Mouse (Mus musculus): ENCODE measurements around the gene Sort1. TPM values are rescaled to one million over a fixed set of nuclear protein-coding genes. Genes with fewer than 3 reads are reported as not detected.

Sort1 gene
- polyA plus RNA-seq, 1 experiment = not detected

DNA sequence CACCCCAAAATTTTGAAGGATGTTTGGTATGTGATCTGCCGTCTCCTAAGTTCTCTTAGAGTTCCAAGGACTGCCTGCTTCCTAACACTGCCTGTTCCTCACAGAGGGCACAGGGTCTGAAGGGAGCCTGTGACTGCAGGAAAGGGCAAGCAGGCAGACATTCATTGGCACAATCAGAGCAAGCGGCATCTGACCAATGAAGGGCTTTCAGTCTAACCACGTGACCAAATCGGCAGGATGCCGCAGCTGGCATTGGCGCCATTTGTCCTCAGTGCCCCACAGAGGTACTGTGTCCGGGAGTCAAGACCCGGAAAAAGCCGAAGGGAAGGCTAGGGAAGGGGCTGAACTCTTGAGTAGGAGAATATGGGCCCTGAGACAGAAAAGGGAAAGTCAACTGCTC is 83.3 kb downstream of the Sort1 start:
- 70% methylated on average over 9 of the region's 9 CpGs for WGBS
- Histone ChIP-seq H3K4me1 (ENCODE audit: control insufficient read depth, insufficient read depth, low read length) (peaks cover 13% of the 10 kb centered on the region), H3K27ac (ENCODE audit: insufficient read depth, low read depth, low read length) (no peak overlapping the region), H3K4me3 (ENCODE audit: insufficient read depth, low read depth, low read length) (no peak overlapping the region)
- TF ChIP-seq POLR2A (IDR thresholded peaks at IDR 0.05; ENCODE audit: insufficient read depth, low read depth, low read length) = no peak
- TF ChIP-seq CTCF (IDR thresholded peaks at IDR 0.05; ENCODE audit: insufficient read depth, low read depth, low read length) = no peak

DNA sequence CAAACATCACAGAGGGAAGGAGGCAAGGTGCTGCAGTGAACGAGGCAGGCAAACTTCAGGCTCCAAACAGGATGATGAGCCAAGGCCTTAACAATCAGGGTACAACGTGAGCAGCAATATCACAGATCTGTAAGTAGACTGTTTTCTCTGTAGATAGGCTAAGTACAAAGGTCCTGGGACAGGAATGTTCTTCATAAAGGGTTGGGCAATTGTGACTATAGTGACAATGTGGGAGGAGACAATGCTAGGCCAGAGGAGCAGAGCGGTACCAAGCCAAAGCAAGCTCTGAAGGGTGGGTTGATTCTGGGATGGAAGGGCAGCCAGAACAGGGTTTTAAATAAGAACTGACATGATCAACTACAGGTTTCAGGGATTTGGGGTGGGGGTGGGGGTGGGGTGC is 83.9 kb downstream of the Sort1 start:
- TF ChIP-seq POLR2A (IDR thresholded peaks at IDR 0.05; ENCODE audit: insufficient read depth, low read depth, low read length) (no peak), CTCF (IDR thresholded peaks at IDR 0.05; ENCODE audit: insufficient read depth, low read depth, low read length) (no peak)
- peaks cover 13% of the 10 kb centered on the region for H3K4me1 ChIP-seq (ENCODE audit: control insufficient read depth, insufficient read depth, low read length)
- H3K4me3 ChIP-seq (ENCODE audit: insufficient read depth, low read depth, low read length) = no peak overlapping the region
- H3K27ac ChIP-seq (ENCODE audit: insufficient read depth, low read depth, low read length) = no peak overlapping the region
- 83% methylated on average over 3 of the region's 3 CpGs for WGBS

DNA sequence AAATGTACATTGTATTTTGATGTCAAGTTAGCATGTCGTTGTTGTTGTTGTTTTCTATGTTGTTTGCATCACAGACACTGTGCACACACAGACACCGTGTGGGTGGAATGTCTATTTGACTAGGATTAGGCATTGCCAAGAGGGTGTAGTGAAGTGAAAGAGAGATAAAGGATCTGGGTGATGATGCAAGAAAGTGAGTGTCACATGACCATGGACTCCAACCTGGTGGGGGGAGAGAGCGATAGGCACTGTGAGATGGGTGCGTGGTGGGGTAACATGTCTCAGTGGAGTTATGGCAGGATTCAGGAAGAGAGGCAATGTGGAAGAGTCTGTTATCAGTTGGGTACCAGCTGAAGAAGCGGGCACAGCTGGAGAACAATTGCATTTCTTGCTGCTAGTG is 84.8 kb downstream of the Sort1 start:
- Histone ChIP-seq H3K4me3 (ENCODE audit: insufficient read depth, low read depth, low read length) (no peak overlapping the region), H3K27ac (ENCODE audit: insufficient read depth, low read depth, low read length) (no peak overlapping the region), H3K4me1 (ENCODE audit: control insufficient read depth, insufficient read depth, low read length) (peaks cover 10% of the 10 kb centered on the region)
- 47% methylated on average over 5 of the region's 5 CpGs for WGBS
- TF ChIP-seq CTCF (IDR thresholded peaks at IDR 0.05; ENCODE audit: insufficient read depth, low read depth, low read length) (no peak), POLR2A (IDR thresholded peaks at IDR 0.05; ENCODE audit: insufficient read depth, low read depth, low read length) (no peak)

DNA sequence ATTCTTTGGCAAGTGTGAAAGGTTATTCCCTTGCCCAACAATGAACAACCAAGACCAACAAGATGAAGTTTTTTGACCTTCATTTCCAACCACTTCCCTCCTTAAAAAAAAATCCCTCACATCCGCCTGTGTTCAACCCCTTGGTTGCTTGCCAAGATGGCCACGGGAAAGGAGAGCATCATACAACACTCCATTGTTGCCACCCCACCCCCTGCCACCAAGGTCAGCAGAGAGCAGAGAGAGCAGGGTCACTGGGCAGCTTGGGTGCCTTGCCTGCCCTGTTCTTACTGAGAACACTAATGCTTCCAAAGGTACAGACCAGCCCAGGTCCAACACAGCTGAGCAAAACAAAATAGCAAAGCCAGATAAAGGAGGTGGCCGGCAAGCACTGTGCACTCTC is 88.4 kb downstream of the Sort1 start:
- no peak for TF ChIP-seq POLR2A (IDR thresholded peaks at IDR 0.05; ENCODE audit: insufficient read depth, low read depth, low read length)
- no peak for TF ChIP-seq CTCF (IDR thresholded peaks at IDR 0.05; ENCODE audit: insufficient read depth, low read depth, low read length)
- H3K27ac ChIP-seq (ENCODE audit: insufficient read depth, low read depth, low read length) = no peak overlapping the region
- 41% methylated on average over 3 of the region's 3 CpGs for WGBS
- H3K4me3 ChIP-seq (ENCODE audit: insufficient read depth, low read depth, low read length) = no peak overlapping the region
- peaks cover 1% of the 10 kb centered on the region; the same call in 1 of the 2 replicates for H3K4me1 ChIP-seq (ENCODE audit: control insufficient read depth, insufficient read depth, low read length)

DNA sequence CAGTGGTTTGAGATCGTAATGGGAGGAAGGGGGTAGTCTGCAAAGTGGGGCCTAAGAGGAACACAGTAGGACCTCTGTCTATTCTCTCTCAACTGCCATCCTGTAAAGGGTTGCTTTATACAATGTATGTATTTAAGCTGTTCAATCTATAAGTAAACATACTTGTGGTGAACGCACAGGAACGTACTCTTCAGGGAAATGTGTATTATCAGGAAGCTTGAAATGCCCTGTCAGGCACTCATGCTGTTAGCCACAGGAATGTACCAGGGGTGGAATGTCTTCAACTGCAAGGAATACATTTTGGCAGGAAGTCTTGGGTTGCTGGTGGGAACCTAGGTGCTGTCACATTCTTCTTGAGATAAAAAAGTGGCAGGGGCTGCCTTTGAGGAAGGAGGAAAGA is 88.8 kb downstream of the Sort1 start:
- no peak for TF ChIP-seq CTCF (IDR thresholded peaks at IDR 0.05; ENCODE audit: insufficient read depth, low read depth, low read length)
- no peak for TF ChIP-seq POLR2A (IDR thresholded peaks at IDR 0.05; ENCODE audit: insufficient read depth, low read depth, low read length)
- no peaks in the 10 kb centered on the region for H3K4me1 ChIP-seq (ENCODE audit: control insufficient read depth, insufficient read depth, low read length)
- H3K27ac ChIP-seq (ENCODE audit: insufficient read depth, low read depth, low read length) = no peak overlapping the region
- no peak overlapping the region for H3K4me3 ChIP-seq (ENCODE audit: insufficient read depth, low read depth, low read length)
- 83% methylated on average over 3 of the region's 3 CpGs for WGBS

DNA sequence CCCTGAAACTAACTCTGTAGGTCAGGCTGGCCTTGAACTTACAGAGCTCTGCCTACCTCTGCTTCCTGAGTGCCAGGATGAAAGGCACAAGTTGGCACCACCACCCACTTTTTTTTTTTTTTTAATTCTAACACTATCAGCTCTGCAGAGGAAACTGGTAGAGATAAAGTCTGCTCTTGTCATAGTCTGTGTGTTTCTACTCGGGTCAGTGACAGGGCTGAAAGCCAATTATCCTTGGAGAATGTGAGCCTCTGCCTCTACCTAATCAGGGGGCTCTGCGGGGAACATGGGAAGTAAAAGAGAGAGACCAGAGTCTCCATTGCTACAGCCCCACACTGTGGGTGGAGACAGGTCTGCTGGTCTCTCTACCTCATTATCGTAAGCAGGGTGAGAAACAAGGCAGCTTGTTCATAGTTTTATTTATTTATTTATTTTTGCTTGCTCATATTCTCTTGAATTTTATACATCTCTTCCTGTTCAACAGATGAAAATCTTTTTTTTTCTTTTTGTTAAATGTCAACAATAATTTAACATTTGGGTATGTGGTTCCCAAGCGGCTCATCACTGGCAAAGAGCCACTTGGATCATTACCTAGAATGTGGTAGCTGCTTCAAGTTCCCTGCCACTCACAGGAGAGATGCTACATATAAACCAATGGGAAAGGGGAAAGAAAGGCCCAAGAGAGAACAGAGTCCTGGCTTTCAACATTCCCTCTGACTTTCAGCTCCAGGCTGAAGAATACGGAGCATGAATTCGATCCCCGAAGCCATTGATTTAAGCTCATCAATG is 95.2 kb downstream of the Sort1 start:
- 81% methylated on average over 7 of the region's 7 CpGs for WGBS
- Histone ChIP-seq H3K4me3 (ENCODE audit: insufficient read depth, low read depth, low read length) (no peak overlapping the region), H3K4me1 (ENCODE audit: control insufficient read depth, insufficient read depth, low read length) (peaks cover 4% of the 10 kb centered on the region), H3K27ac (ENCODE audit: insufficient read depth, low read depth, low read length) (no peak overlapping the region)
- TF ChIP-seq POLR2A (IDR thresholded peaks at IDR 0.05; ENCODE audit: insufficient read depth, low read depth, low read length) (no peak), CTCF (IDR thresholded peaks at IDR 0.05; ENCODE audit: insufficient read depth, low read depth, low read length) (no peak)

DNA sequence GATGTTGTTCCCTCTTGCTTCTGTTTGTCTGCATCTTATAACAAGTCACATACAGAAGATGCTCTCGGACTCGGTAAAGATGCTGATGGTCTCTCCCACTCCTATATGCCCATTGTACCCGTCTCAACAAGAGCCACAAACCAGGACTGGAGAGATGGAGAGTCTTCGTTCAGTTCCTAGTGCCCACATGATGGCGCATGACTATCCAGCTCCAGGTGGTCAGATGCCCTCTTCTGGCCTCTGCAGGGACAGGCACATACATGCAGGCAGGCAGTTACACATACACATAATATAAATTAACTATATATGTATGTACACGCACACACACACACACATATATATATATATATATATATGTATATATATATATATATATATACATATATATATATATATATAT is 96.8 kb downstream of the Sort1 start:
- H3K4me3 ChIP-seq (ENCODE audit: insufficient read depth, low read depth, low read length) = no peak overlapping the region
- no peak for TF ChIP-seq POLR2A (IDR thresholded peaks at IDR 0.05; ENCODE audit: insufficient read depth, low read depth, low read length)
- no peak for TF ChIP-seq CTCF (IDR thresholded peaks at IDR 0.05; ENCODE audit: insufficient read depth, low read depth, low read length)
- WGBS = 82% methylated on average over 6 of the region's 6 CpGs
- no peak overlapping the region for H3K27ac ChIP-seq (ENCODE audit: insufficient read depth, low read depth, low read length)
- H3K4me1 ChIP-seq (ENCODE audit: control insufficient read depth, insufficient read depth, low read length) = peaks cover 5% of the 10 kb centered on the region

DNA sequence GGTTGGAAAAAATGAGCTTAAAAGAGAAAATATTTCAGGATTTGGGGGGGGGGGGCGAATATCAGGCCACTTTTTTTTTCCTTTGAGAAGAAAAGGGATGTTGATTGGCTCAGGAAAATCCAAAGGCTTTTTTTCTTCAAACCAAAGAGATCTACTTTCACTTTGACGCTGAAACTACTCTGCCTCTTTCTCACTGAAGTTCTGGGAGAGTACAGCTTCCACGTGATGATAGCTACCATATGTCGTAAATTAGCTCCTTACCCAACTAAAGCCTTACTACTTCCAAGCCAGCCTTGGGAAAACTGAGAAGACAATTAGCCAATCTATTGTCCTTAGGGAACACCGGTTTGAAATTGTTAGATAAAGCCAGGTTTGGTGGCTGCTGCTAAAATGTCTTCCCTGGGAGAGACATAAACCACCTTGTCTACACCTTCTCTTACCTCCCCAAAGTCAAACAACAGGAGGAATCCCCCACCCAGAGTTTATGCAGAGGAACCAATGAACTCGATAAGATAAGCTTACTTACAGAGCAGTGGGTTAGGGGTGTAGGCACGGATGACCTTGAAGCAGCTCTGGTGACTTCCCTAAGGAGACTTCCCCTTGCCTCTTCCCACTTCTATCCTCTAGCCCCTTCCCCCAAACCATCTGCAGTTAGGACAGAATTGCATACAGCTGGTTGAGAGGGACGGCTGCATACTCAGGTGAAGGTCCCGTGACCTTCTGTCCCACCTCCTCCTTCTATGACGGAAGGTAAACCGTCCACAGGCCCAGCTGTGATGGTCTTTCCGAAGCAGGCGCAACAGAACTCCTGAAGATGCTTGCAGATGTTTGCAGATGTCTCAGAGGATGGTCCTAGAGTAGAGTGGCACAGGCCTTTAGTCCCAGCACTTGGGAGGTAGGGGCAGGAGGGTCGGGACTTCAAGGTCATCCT is 98.3 kb downstream of the Sort1 start:
- Histone ChIP-seq H3K4me3 (ENCODE audit: insufficient read depth, low read depth, low read length) (no peak overlapping the region), H3K27ac (ENCODE audit: insufficient read depth, low read depth, low read length) (no peak overlapping the region), H3K4me1 (ENCODE audit: control insufficient read depth, insufficient read depth, low read length) (peaks cover 5% of the 10 kb centered on the region)
- TF ChIP-seq CTCF (IDR thresholded peaks at IDR 0.05; ENCODE audit: insufficient read depth, low read depth, low read length) (no peak), POLR2A (IDR thresholded peaks at IDR 0.05; ENCODE audit: insufficient read depth, low read depth, low read length) (no peak)
- WGBS = 83% methylated on average over 14 of the region's 14 CpGs

All from olfactory bulb, adult 2 months (tissue).